Mouse (Mus musculus): ENCODE measurements around the gene Rbck1. TPM values are rescaled to one million over a fixed set of nuclear protein-coding genes. Genes with fewer than 3 reads are reported as not detected.

Rbck1 gene
- total RNA-seq, 1 experiment = 69.9 TPM

DNA sequence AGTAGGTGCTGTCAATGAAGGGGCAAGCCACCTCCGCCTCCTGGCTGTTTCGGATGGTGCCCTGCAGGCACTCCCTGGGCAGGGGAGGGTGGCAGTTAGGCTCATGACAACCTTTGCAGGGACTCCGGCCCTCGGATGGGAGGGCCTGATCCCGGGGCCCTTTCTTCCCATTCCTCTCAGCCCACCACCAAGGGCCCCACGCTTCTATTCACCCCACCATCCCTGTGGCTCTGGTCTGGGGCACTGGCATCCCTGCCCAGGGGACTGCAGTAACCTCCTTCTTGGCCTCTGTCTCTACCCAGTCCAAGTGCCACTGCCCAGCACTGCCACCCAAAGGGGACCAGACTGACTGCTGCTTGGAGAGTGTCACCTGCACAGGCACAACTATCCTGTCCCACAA lies 10.3 kb downstream of the Rbck1 start:
- in situ Hi-C loops (cut with MboI; ENCODE audit: low sequenced_read_pairs in 2 of 2, unreplicated experiment in 2 of 2) = no loop called here
- peaks cover 0 to 11% of the 10 kb centered on the region in 2 experiments; a peak in 1 of 4 replicates for H3K4me1 ChIP-seq (ENCODE audit: control insufficient read depth in 2 of 2, insufficient read depth in 2 of 2, low read length in 2 of 2, poor library complexity in 1 of 2)
- no peaks in the 10 kb centered on the region for H3K9me3 ChIP-seq (ENCODE audit: control insufficient read depth, insufficient read depth, low read depth, low read length)
- H3K9ac ChIP-seq (ENCODE audit: insufficient read depth, low read depth, low read length, poor library complexity, severe bottlenecking) = no peak overlapping the region
- H3K27ac ChIP-seq (ENCODE audit: insufficient read depth, low read depth, low read length, poor library complexity, severe bottlenecking) = no peak overlapping the region
- TF ChIP-seq MAFK (IDR thresholded peaks at IDR 0.05; ENCODE audit: insufficient read depth, low read depth, low read length) (no peak), HCFC1 (IDR thresholded peaks at IDR 0.05; ENCODE audit: borderline replicate concordance, insufficient read depth, low read length) (no peak), ZC3H11A (IDR thresholded peaks at IDR 0.05; ENCODE audit: borderline replicate concordance, low read depth, low read length) (no peak), CHD2 (IDR thresholded peaks at IDR 0.05; ENCODE audit: low read depth, low read length) (no peak), ZNF384 (IDR thresholded peaks at IDR 0.05; ENCODE audit: low read depth, low read length) (no peak)
- H3K36me3 ChIP-seq (ENCODE audit: control insufficient read depth, insufficient read depth, low read length, poor library complexity, severe bottlenecking) = peaks cover 68% of the 10 kb centered on the region
- no peak overlapping the region for H3K4me3 ChIP-seq (ENCODE audit: insufficient read depth in 1 of 2, low read depth in 1 of 2, low read length in 2 of 2, poor library complexity in 1 of 2, severe bottlenecking in 1 of 2)
- no peak for DNase-seq (ENCODE audit: low read depth, low spot score)

GRCm38 (mm10) chr2:152321558-152321957 lies 10.9 kb downstream of the Rbck1 start:
- H3K4me3 ChIP-seq (ENCODE audit: insufficient read depth in 1 of 2, low read depth in 1 of 2, low read length in 2 of 2, poor library complexity in 1 of 2, severe bottlenecking in 1 of 2) = no peak overlapping the region
- H3K36me3 ChIP-seq (ENCODE audit: control insufficient read depth, insufficient read depth, low read length, poor library complexity, severe bottlenecking) = peaks cover 68% of the 10 kb centered on the region
- peaks cover 0 to 7% of the 10 kb centered on the region in 2 experiments; a peak in 1 of 4 replicates for H3K4me1 ChIP-seq (ENCODE audit: control insufficient read depth in 2 of 2, insufficient read depth in 2 of 2, low read length in 2 of 2, poor library complexity in 1 of 2)
- DNase-seq (ENCODE audit: low read depth, low spot score) = no peak
- no peak for TF ChIP-seq MAFK (IDR thresholded peaks at IDR 0.05; ENCODE audit: insufficient read depth, low read depth, low read length)
- no peak for TF ChIP-seq ZC3H11A (IDR thresholded peaks at IDR 0.05; ENCODE audit: borderline replicate concordance, low read depth, low read length)
- TF ChIP-seq HCFC1 (IDR thresholded peaks at IDR 0.05; ENCODE audit: borderline replicate concordance, insufficient read depth, low read length) = no peak
- no peak for TF ChIP-seq CHD2 (IDR thresholded peaks at IDR 0.05; ENCODE audit: low read depth, low read length)
- no peak for TF ChIP-seq ZNF384 (IDR thresholded peaks at IDR 0.05; ENCODE audit: low read depth, low read length)
- H3K9ac ChIP-seq (ENCODE audit: insufficient read depth, low read depth, low read length, poor library complexity, severe bottlenecking) = no peak overlapping the region
- in situ Hi-C loops (cut with MboI; ENCODE audit: low sequenced_read_pairs in 2 of 2, unreplicated experiment in 2 of 2) = no loop called here
- no peaks in the 10 kb centered on the region for H3K9me3 ChIP-seq (ENCODE audit: control insufficient read depth, insufficient read depth, low read depth, low read length)
- H3K27ac ChIP-seq (ENCODE audit: insufficient read depth, low read depth, low read length, poor library complexity, severe bottlenecking) = no peak overlapping the region

DNA sequence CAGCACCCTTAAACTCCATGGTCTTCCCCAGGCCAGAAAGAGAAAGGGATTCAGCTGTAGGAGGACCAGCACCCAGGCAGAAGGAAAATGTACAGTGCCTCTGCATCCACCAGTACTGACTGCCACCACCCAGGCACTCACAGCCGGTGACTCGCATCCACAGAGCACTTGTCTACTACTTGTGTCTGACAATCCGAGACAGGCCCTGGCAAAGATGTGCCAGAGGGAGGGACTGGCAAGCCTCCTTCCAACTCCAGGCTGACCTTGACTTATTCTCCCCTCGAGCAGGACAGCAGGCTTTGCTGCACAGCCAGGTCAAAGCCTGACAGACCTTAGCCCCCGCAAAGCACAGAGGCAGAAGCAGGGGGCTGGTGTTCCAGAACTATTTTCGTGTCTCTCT lies 15.4 kb downstream of the Rbck1 start:
- no peak overlapping the region for H3K27ac ChIP-seq (ENCODE audit: insufficient read depth, low read depth, low read length, poor library complexity, severe bottlenecking)
- no peaks in the 10 kb centered on the region for H3K9me3 ChIP-seq (ENCODE audit: control insufficient read depth, insufficient read depth, low read depth, low read length)
- in situ Hi-C loops (cut with MboI; ENCODE audit: low sequenced_read_pairs in 2 of 2, unreplicated experiment in 2 of 2) = no loop called here
- peaks cover 54% of the 10 kb centered on the region for H3K36me3 ChIP-seq (ENCODE audit: control insufficient read depth, insufficient read depth, low read length, poor library complexity, severe bottlenecking)
- no peak overlapping the region for H3K4me3 ChIP-seq (ENCODE audit: insufficient read depth in 1 of 2, low read depth in 1 of 2, low read length in 2 of 2, poor library complexity in 1 of 2, severe bottlenecking in 1 of 2)
- TF ChIP-seq MAFK (IDR thresholded peaks at IDR 0.05; ENCODE audit: insufficient read depth, low read depth, low read length) (no peak), CHD2 (IDR thresholded peaks at IDR 0.05; ENCODE audit: low read depth, low read length) (no peak), HCFC1 (IDR thresholded peaks at IDR 0.05; ENCODE audit: borderline replicate concordance, insufficient read depth, low read length) (no peak), ZNF384 (IDR thresholded peaks at IDR 0.05; ENCODE audit: low read depth, low read length) (no peak), ZC3H11A (IDR thresholded peaks at IDR 0.05; ENCODE audit: borderline replicate concordance, low read depth, low read length) (no peak)
- H3K9ac ChIP-seq (ENCODE audit: insufficient read depth, low read depth, low read length, poor library complexity, severe bottlenecking) = no peak overlapping the region
- no peak for DNase-seq (ENCODE audit: low read depth, low spot score)
- no peaks in the 10 kb centered on the region for H3K4me1 ChIP-seq (ENCODE audit: control insufficient read depth in 2 of 2, insufficient read depth in 2 of 2, low read length in 2 of 2, poor library complexity in 1 of 2)

DNA sequence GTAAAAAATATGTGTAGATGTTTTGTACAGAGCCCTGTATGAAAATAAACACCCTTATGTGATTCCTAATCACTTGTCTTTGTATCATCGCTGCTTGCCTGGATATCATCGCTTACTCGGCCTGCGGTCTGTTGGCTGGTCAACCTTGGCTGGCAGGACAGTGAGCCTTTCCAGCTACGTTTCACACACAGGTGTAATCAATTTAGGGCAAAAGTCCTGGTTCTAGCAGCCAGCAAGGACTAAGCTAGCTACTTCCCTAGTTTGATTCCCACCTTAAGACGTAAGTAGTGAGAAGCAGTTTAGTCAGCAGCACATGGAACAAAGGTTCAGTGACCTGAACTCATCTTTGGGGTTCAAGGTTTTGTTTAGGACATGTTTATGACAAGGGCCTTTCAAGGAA lies 18.5 kb downstream of the Rbck1 start:
- H3K4me1 ChIP-seq (ENCODE audit: control insufficient read depth in 2 of 2, insufficient read depth in 2 of 2, low read length in 2 of 2, poor library complexity in 1 of 2) = no peaks in the 10 kb centered on the region
- in situ Hi-C loops (cut with MboI; ENCODE audit: low sequenced_read_pairs in 2 of 2, unreplicated experiment in 2 of 2) = no loop called here
- TF ChIP-seq ZNF384 (IDR thresholded peaks at IDR 0.05; ENCODE audit: low read depth, low read length) (no peak), ZC3H11A (IDR thresholded peaks at IDR 0.05; ENCODE audit: borderline replicate concordance, low read depth, low read length) (no peak), HCFC1 (IDR thresholded peaks at IDR 0.05; ENCODE audit: borderline replicate concordance, insufficient read depth, low read length) (no peak)
- no peak overlapping the region for H3K9ac ChIP-seq (ENCODE audit: insufficient read depth, low read depth, low read length, poor library complexity, severe bottlenecking)
- no peak overlapping the region for H3K4me3 ChIP-seq (ENCODE audit: insufficient read depth in 1 of 2, low read depth in 1 of 2, low read length in 2 of 2, poor library complexity in 1 of 2, severe bottlenecking in 1 of 2)
- no peak overlapping the region for H3K27ac ChIP-seq (ENCODE audit: insufficient read depth, low read depth, low read length, poor library complexity, severe bottlenecking)
- no peak for DNase-seq (ENCODE audit: low read depth, low spot score)
- no peaks in the 10 kb centered on the region for H3K9me3 ChIP-seq (ENCODE audit: control insufficient read depth, insufficient read depth, low read depth, low read length)
- peaks cover 56% of the 10 kb centered on the region for H3K36me3 ChIP-seq (ENCODE audit: control insufficient read depth, insufficient read depth, low read length, poor library complexity, severe bottlenecking)

DNA sequence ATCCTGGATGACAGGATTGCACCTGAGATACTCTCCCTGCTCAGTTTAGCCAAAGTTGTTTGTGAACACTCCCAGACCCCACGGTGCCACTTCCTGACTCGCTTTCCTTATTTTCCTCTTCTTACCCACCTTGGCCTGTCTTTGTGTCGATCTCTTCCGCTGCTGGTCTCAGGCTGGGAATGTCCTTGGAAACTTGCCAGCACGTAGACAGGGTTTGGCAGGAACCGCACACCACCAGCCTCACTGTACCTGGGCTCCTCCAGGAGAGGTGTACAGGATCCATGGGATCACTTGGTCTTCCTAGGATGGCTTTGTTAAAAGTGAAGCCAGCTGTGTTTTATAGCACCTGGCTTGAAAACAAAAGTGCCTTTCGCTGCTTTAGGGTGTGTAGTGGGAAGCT lies 19.5 kb downstream of the Rbck1 start:
- no peak overlapping the region for H3K9ac ChIP-seq (ENCODE audit: insufficient read depth, low read depth, low read length, poor library complexity, severe bottlenecking)
- no peak overlapping the region for H3K4me3 ChIP-seq (ENCODE audit: insufficient read depth in 1 of 2, low read depth in 1 of 2, low read length in 2 of 2, poor library complexity in 1 of 2, severe bottlenecking in 1 of 2)
- in situ Hi-C loops (cut with MboI; ENCODE audit: low sequenced_read_pairs in 2 of 2, unreplicated experiment in 2 of 2) = no loop called here
- no peaks in the 10 kb centered on the region for H3K9me3 ChIP-seq (ENCODE audit: control insufficient read depth, insufficient read depth, low read depth, low read length)
- peaks cover 54% of the 10 kb centered on the region for H3K36me3 ChIP-seq (ENCODE audit: control insufficient read depth, insufficient read depth, low read length, poor library complexity, severe bottlenecking)
- no peaks in the 10 kb centered on the region for H3K4me1 ChIP-seq (ENCODE audit: control insufficient read depth in 2 of 2, insufficient read depth in 2 of 2, low read length in 2 of 2, poor library complexity in 1 of 2)
- DNase-seq (ENCODE audit: low read depth, low spot score) = no peak
- TF ChIP-seq MAFK (IDR thresholded peaks at IDR 0.05; ENCODE audit: insufficient read depth, low read depth, low read length) (no peak), HCFC1 (IDR thresholded peaks at IDR 0.05; ENCODE audit: borderline replicate concordance, insufficient read depth, low read length) (no peak), ZC3H11A (IDR thresholded peaks at IDR 0.05; ENCODE audit: borderline replicate concordance, low read depth, low read length) (no peak), ZNF384 (IDR thresholded peaks at IDR 0.05; ENCODE audit: low read depth, low read length) (no peak), CHD2 (IDR thresholded peaks at IDR 0.05; ENCODE audit: low read depth, low read length) (no peak)
- no peak overlapping the region for H3K27ac ChIP-seq (ENCODE audit: insufficient read depth, low read depth, low read length, poor library complexity, severe bottlenecking)
